Mouse (Mus musculus) embryonic fibroblast, embryonic 13.5 days (primary cell): Measurements from ENCODE around the gene Eef1akmt1.

Source experiments
- CTCF ChIP-seq: IDR thresholded peaks from 2 replicates; pipeline ENCODE4 v1.5.1; 2011; ENCODE audit warnings: mild to moderate bottlenecking, control low read depth, low read length, moderate library complexity, borderline replicate concordance; ENCODE audit not compliant: insufficient read depth
- POLR2A ChIP-seq: IDR thresholded peaks from 2 replicates; pipeline ENCODE4 v1.6.1; 2011; ENCODE audit warnings: low read depth, mild to moderate bottlenecking, control low read depth, low read length, moderate library complexity

DNA sequence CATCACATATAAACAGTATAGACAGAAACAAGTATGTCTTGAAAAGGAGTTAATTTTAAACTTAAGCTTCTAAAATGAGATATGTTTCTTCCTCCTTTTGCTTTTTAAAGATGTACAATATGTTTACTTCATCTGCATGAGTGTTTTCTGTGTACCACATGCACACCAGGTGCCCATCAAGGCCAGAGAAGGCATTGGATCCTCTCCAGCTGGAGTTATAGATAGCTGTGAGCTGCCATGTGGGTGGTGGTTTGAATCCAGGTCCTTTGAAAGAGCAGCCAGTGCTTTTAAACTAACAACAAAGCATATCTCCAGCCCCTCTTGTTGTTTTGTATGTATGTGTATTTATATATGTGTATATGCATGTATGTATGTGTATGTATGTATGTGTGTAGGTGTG is 18.5 kb downstream of the Eef1akmt1 start:
- TF ChIP-seq POLR2A: no peak
- TF ChIP-seq CTCF: no peak
